Mouse (Mus musculus): ENCODE data around the gene Vax2. TPM values are rescaled to one million over a fixed set of nuclear protein-coding genes. Genes with fewer than 3 reads are reported as not detected.
A peak's percentile ranks its signal among the peaks of the same experiment; 100 is the strongest.

The Vax2 gene
- total RNA-seq (2014; rRNA removed; ENCODE audit: low replicate concordance) (not detected in 2 replicates), polyA plus RNA-seq (2015; fragmentation: Nextera tagmentation; extraction: Ambion mirVana) (not detected in 2 replicates)

- ATAC-seq (ENCODE audit: insufficient read depth, low read depth) (peak; percentile 75), DNase-seq (ENCODE audit: low spot score) (no peak)
- Histone ChIP-seq H3K27me3 (ENCODE audit: control insufficient read depth, insufficient read depth, low read length) (peaks cover 100% of the 10 kb centered on the region), H3K36me3 (replicated peaks; ENCODE audit: control insufficient read depth, insufficient read depth, low read length) (no peaks in the 10 kb centered on the region), H3K9me3 (replicated peaks; ENCODE audit: control insufficient read depth, low read length) (no peaks in the 10 kb centered on the region), H3K27ac (ENCODE audit: low read depth) (no peak within 1 kb of the TSS), H3K4me2 (ENCODE audit: low read depth, low read length) (peak within 1 kb of the TSS; percentile 62), H3K9ac (replicated peaks; ENCODE audit: low read depth, low read length) (no peak within 1 kb of the TSS), H3K4me3 (ENCODE audit: low read depth, low read length) (peak within 1 kb of the TSS; percentile 46), H3K4me1 (ENCODE audit: control insufficient read depth, insufficient read depth) (peaks cover 9% of the 10 kb centered on the region)
- under 1% methylated on average over 45 of the region's 46 CpGs for WGBS
- TF ChIP-seq EP300 (IDR thresholded peaks at IDR 0.05; ENCODE audit: low read depth) (no peak), CTCF (IDR thresholded peaks at IDR 0.05; ENCODE audit: low read depth) (no peak)
Measured at GRCm38 (mm10) chr6:83711067-83711675, at the start of gene Vax2. Gene Vax2 (plus strand): TSS chr6:83711264.

- 84% methylated on average over 2 of the region's 2 CpGs for WGBS
- H3K9ac ChIP-seq (replicated peaks; ENCODE audit: low read depth, low read length), result no peak overlapping the region
- TF ChIP-seq EP300 (IDR thresholded peaks at IDR 0.05; ENCODE audit: low read depth) (no peak), CTCF (IDR thresholded peaks at IDR 0.05; ENCODE audit: low read depth) (no peak)
- ATAC-seq (ENCODE audit: insufficient read depth, low read depth), result no peak
- no peak overlapping the region for H3K4me3 ChIP-seq (ENCODE audit: low read depth, low read length)
- H3K9me3 ChIP-seq (replicated peaks; ENCODE audit: control insufficient read depth, low read length), result no peaks in the 10 kb centered on the region
- H3K36me3 ChIP-seq (replicated peaks; ENCODE audit: control insufficient read depth, insufficient read depth, low read length), result no peaks in the 10 kb centered on the region
- no peak overlapping the region for H3K27ac ChIP-seq (ENCODE audit: low read depth)
- no peak for DNase-seq (ENCODE audit: low spot score)
- no peak overlapping the region for H3K4me2 ChIP-seq (ENCODE audit: low read depth, low read length)
- H3K27me3 ChIP-seq (ENCODE audit: control insufficient read depth, insufficient read depth, low read length), result no peaks in the 10 kb centered on the region
- no peaks in the 10 kb centered on the region for H3K4me1 ChIP-seq (ENCODE audit: control insufficient read depth, insufficient read depth)
Measured at GRCm38 (mm10) chr6:83665009-83665408, 46.1 kb upstream of the Vax2 start.

GRCm38 (mm10) chr6:83673395-83673794 lies 37.7 kb upstream of the Vax2 start:
- ATAC-seq (ENCODE audit: insufficient read depth, low read depth), result peak; percentile 39; the same call in 1 of the 2 replicates
- WGBS, result 7% methylated on average over 4 of the region's 4 CpGs
- TF ChIP-seq EP300 (IDR thresholded peaks at IDR 0.05; ENCODE audit: low read depth) (no peak), CTCF (IDR thresholded peaks at IDR 0.05; ENCODE audit: low read depth) (peak; percentile 91)
- Histone ChIP-seq H3K27me3 (ENCODE audit: control insufficient read depth, insufficient read depth, low read length) (0 out of 2 replicates have a peak, but pooled peaks cover 7% of the 10 kb centered on the region), H3K4me2 (ENCODE audit: low read depth, low read length) (no peak overlapping the region), H3K36me3 (replicated peaks; ENCODE audit: control insufficient read depth, insufficient read depth, low read length) (no peaks in the 10 kb centered on the region), H3K9ac (replicated peaks; ENCODE audit: low read depth, low read length) (no peak overlapping the region), H3K4me3 (ENCODE audit: low read depth, low read length) (no peak overlapping the region), H3K4me1 (ENCODE audit: control insufficient read depth, insufficient read depth) (no peaks in the 10 kb centered on the region), H3K27ac (ENCODE audit: low read depth) (no peak overlapping the region), H3K9me3 (replicated peaks; ENCODE audit: control insufficient read depth, low read length) (no peaks in the 10 kb centered on the region)
- DNase-seq (ENCODE audit: low spot score), result peak; percentile 79

GRCm38 (mm10) chr6:83677757-83678156 lies 33.3 kb upstream of the Vax2 start, which contains the start of gene Cd207:
Gene Cd207 (minus strand): TSS chr6:83677857.
- H3K27ac ChIP-seq (ENCODE audit: low read depth), result no peak within 1 kb of the TSS
- H3K36me3 ChIP-seq (replicated peaks; ENCODE audit: control insufficient read depth, insufficient read depth, low read length), result no peaks in the 10 kb centered on the region
- DNase-seq (ENCODE audit: low spot score) (no peak), ATAC-seq (ENCODE audit: insufficient read depth, low read depth) (no peak)
- TF ChIP-seq CTCF (IDR thresholded peaks at IDR 0.05; ENCODE audit: low read depth) (no peak), EP300 (IDR thresholded peaks at IDR 0.05; ENCODE audit: low read depth) (no peak)
- H3K27me3 ChIP-seq (ENCODE audit: control insufficient read depth, insufficient read depth, low read length), result 0 out of 2 replicates have a peak, but pooled peaks cover 9% of the 10 kb centered on the region
- H3K4me2 ChIP-seq (ENCODE audit: low read depth, low read length), result no peak within 1 kb of the TSS
- no peak within 1 kb of the TSS for H3K4me3 ChIP-seq (ENCODE audit: low read depth, low read length)
- WGBS, result 53% methylated on average over 4 of the region's 4 CpGs
- H3K9me3 ChIP-seq (replicated peaks; ENCODE audit: control insufficient read depth, low read length), result no peaks in the 10 kb centered on the region
- no peak within 1 kb of the TSS for H3K9ac ChIP-seq (replicated peaks; ENCODE audit: low read depth, low read length)
- H3K4me1 ChIP-seq (ENCODE audit: control insufficient read depth, insufficient read depth), result no peaks in the 10 kb centered on the region

- ATAC-seq (ENCODE audit: insufficient read depth, low read depth) (no peak), DNase-seq (ENCODE audit: low spot score) (no peak)
- Histone ChIP-seq H3K4me1 (ENCODE audit: control insufficient read depth, insufficient read depth) (no peaks in the 10 kb centered on the region), H3K4me2 (ENCODE audit: low read depth, low read length) (no peak overlapping the region), H3K4me3 (ENCODE audit: low read depth, low read length) (no peak overlapping the region), H3K27ac (ENCODE audit: low read depth) (no peak overlapping the region), H3K9me3 (replicated peaks; ENCODE audit: control insufficient read depth, low read length) (no peaks in the 10 kb centered on the region), H3K36me3 (replicated peaks; ENCODE audit: control insufficient read depth, insufficient read depth, low read length) (no peaks in the 10 kb centered on the region), H3K9ac (replicated peaks; ENCODE audit: low read depth, low read length) (no peak overlapping the region), H3K27me3 (ENCODE audit: control insufficient read depth, insufficient read depth, low read length) (peaks cover 68% of the 10 kb centered on the region)
- 56% methylated on average over 4 of the region's 4 CpGs for whole genome bisulfite sequencing
- TF ChIP-seq EP300 (IDR thresholded peaks at IDR 0.05; ENCODE audit: low read depth) (no peak), CTCF (IDR thresholded peaks at IDR 0.05; ENCODE audit: low read depth) (no peak)
Measured at GRCm38 (mm10) chr6:83689374-83689773, 21.7 kb upstream of the Vax2 start.

Measured in heart, postnatal 0 days (tissue).